Mouse (Mus musculus): ENCODE measurements around the gene Igfn1.

Igfn1 gene

GRCm38 (mm10) chr1:136006292-136006748 is at the start of gene Igfn1:
TSS of gene Igfn1 (minus strand) at chr1:136006342.
- DNase-seq (ENCODE audit: extremely low read depth, low read depth, low spot score), result no peak

GRCm38 (mm10) chr1:136055771-136056170 is 49.6 kb upstream of the Igfn1 start:
- no peak for DNase-seq (ENCODE audit: extremely low read depth, low read depth, low spot score)

GRCm38 (mm10) chr1:136052547-136052946 is 46.4 kb upstream of the Igfn1 start, which contains the start of gene Cacna1s:
TSS of gene Cacna1s (plus strand) at chr1:136052750.
- no peak for DNase-seq (ENCODE audit: extremely low read depth, low read depth, low spot score)

- peak; percentile 14 for DNase-seq (ENCODE audit: extremely low read depth, low read depth, low spot score)
Measured at GRCm38 (mm10) chr1:136051465-136051864, 45.3 kb upstream of the Igfn1 start.

GRCm38 (mm10) chr1:136051013-136051315 is 44.8 kb upstream of the Igfn1 start:
- no peak for DNase-seq (ENCODE audit: extremely low read depth, low read depth, low spot score)

GRCm38 (mm10) chr1:136050312-136051012 is 44.3 kb upstream of the Igfn1 start, which contains the start of gene Ascl5:
TSS of gene Ascl5 (plus strand) at chr1:136050804.
- no peak for DNase-seq (ENCODE audit: extremely low read depth, low read depth, low spot score)

GRCm38 (mm10) chr1:136047894-136048293 is 41.8 kb upstream of the Igfn1 start:
- DNase-seq (ENCODE audit: extremely low read depth, low read depth, low spot score), result no peak

GRCm38 (mm10) chr1:136047432-136047831 is 41.3 kb upstream of the Igfn1 start:
- no peak for DNase-seq (ENCODE audit: extremely low read depth, low read depth, low spot score)

- no peak for DNase-seq (ENCODE audit: extremely low read depth, low read depth, low spot score)
Measured at GRCm38 (mm10) chr1:136045774-136046173, 39.6 kb upstream of the Igfn1 start.

- DNase-seq (ENCODE audit: extremely low read depth, low read depth, low spot score), result no peak
Measured at GRCm38 (mm10) chr1:136040874-136041273, 34.7 kb upstream of the Igfn1 start.

- DNase-seq (ENCODE audit: extremely low read depth, low read depth, low spot score), result no peak
Measured at GRCm38 (mm10) chr1:136040452-136040851, 34.3 kb upstream of the Igfn1 start.

- DNase-seq (ENCODE audit: extremely low read depth, low read depth, low spot score), result no peak
Measured at GRCm38 (mm10) chr1:136038746-136039538, 32.8 kb upstream of the Igfn1 start.

- no peak for DNase-seq (ENCODE audit: extremely low read depth, low read depth, low spot score)
Measured at GRCm38 (mm10) chr1:136032961-136033360, 26.8 kb upstream of the Igfn1 start.

- DNase-seq (ENCODE audit: extremely low read depth, low read depth, low spot score), result no peak
Measured at GRCm38 (mm10) chr1:136031697-136032096, 25.6 kb upstream of the Igfn1 start.

GRCm38 (mm10) chr1:136030201-136030600 is 24.1 kb upstream of the Igfn1 start:
- no peak for DNase-seq (ENCODE audit: extremely low read depth, low read depth, low spot score)

GRCm38 (mm10) chr1:136018390-136019189 is 12.4 kb upstream of the Igfn1 start:
- no peak for DNase-seq (ENCODE audit: extremely low read depth, low read depth, low spot score)

GRCm38 (mm10) chr1:136017907-136018313 is 11.8 kb upstream of the Igfn1 start:
- peak; percentile 56 for DNase-seq (ENCODE audit: extremely low read depth, low read depth, low spot score)

GRCm38 (mm10) chr1:136017307-136017706 is 11.2 kb upstream of the Igfn1 start:
- peak; percentile 19 for DNase-seq (ENCODE audit: extremely low read depth, low read depth, low spot score)

GRCm38 (mm10) chr1:136014796-136015502 is 8.8 kb upstream of the Igfn1 start:
- no peak for DNase-seq (ENCODE audit: extremely low read depth, low read depth, low spot score)

GRCm38 (mm10) chr1:136013513-136013912 is 7.4 kb upstream of the Igfn1 start:
- DNase-seq (ENCODE audit: extremely low read depth, low read depth, low spot score), result no peak

GRCm38 (mm10) chr1:136010247-136010646 is 4.1 kb upstream of the Igfn1 start:
- no peak for DNase-seq (ENCODE audit: extremely low read depth, low read depth, low spot score)
